Mouse (Mus musculus) yolk sac, embryonic 10.5 days (tissue): ENCODE data around the gene Cks1b.

Source experiments
- DNase-seq: peaks from one replicate; pipeline ENCODE4 v3.0.0-alpha.2; 2017; ENCODE audit warnings: low spot score

Gene Cks1b

GRCm38 (mm10) chr3:89395806-89396653 lies 22.2 kb downstream of the Cks1b start:
- DNase-seq: peak; percentile 68

- no peak for DNase-seq
These were observed 22.8 kb downstream of the Cks1b start for GRCm38 (mm10) chr3:89395419-89395805.

- peak; percentile 92 for DNase-seq
These were observed 23.3 kb downstream of the Cks1b start for GRCm38 (mm10) chr3:89394894-89395256.

DNA sequence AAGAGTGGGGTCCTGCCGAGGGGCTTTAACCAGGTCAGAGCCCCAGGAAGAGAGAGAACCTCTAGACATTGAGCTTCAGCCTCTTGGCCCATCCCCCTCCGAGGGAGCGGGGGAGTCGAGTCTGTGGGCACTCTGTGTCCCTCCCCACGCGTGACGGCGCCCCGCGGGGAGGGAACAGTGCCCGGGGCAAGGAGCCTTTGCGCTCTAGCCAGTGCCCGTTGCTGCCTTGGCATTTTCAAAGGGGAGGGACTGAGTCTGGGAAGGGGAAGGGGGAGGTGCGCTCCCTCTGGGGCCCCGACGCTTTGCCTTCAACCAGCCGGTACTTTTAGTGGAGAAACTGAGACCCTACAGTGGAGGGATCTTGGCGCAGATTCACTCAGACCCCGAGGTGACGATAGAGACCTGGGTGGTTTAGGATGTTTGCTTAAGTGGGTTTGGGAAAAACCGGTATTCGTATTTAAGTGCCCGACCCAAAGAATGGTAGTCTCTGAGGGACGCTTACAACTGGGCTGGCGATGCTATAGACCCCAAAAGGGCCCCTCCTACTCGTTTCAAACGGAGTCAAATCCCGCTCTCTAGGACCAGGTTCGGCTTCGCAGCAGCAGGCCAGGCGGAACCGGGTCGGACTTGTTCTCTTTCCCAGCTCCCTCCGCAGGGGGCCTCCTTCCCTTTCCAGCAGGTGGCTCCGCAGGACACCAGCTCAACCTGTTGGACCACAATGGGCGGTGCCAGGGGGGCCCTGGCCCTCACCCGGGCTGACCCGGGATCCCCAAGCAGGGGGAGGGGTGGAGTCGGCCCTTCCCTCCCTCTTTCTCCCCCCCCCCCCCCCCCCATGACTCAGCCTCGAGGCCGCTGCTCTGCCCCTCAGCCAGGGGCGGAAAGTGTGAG lies 23.9 kb downstream of the Cks1b start, which contains the start of gene Zbtb7b:
Zbtb7b (minus strand) TSS at position 771 of the 888 bp plus-strand sequence.
- peak; percentile 86 for DNase-seq

- DNase-seq: peak; percentile 99
These were observed 24.6 kb downstream of the Cks1b start for GRCm38 (mm10) chr3:89393605-89394004.

- DNase-seq: peak; percentile 40
These were observed 25.3 kb downstream of the Cks1b start for GRCm38 (mm10) chr3:89392871-89393311.

GRCm38 (mm10) chr3:89391663-89392511 lies 26.3 kb downstream of the Cks1b start:
- DNase-seq: peak; percentile 54

GRCm38 (mm10) chr3:89390699-89391662 lies 27.2 kb downstream of the Cks1b start:
- DNase-seq: no peak

DNA sequence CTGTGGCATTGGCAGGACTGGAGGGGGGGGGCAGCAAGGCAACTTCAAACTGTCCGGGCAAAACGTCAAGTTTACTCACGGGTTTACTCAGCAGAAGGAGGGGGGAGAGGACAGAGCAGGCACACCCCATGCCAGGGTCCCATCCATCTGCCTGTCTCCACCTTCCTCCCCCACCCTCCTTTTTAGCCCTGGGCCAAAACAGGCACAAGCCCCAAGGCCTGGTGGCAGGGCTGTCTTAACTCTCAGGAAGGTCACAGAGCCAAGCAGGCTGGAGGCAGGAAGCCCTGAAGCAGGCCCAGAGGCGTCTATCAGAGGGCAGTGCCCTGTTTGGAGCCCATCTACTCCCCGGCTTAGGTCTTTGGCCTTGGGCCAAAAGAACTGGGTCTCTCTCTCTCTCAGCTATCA lies 28.1 kb downstream of the Cks1b start:
- no peak for DNase-seq

DNA sequence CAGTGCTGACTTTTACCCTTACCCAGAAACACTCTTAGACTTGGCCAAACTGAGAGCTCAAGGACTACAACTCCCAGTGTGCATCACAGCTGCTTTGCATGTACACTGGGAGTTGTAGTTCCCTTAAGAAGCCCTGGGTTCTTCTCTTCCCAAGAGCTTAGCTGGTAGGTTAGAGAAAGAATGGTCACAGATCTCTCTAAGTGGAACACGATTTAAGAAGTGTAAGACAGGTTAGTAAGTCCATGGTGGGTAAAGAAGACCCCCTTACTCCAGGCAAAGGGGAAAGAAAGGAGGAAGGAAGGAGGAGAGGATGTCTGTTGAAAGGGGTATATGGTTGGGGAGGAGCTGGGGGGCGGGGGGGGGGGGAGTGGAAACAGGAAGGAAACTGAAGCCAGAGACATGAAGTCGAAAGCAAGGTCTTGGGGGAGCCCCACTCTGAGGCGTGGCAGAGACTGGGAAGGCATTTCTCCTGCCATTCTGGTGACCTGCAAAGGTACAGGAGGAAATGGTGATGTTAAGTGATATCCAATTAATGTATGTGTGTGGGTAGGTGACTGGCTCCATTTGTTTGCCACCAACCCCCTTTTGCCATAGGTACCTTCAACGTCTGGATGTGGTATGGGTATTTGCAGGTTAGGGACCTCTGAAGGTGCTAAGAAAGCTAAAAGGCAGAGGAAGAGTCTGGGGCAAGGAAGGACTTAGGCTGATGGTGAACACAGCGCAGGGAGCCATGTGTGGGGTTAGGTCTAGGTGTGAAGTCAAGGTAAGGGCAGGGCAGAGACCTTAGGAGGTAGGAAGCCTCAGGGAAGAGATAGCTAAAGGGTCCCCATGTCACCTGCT lies 29.1 kb downstream of the Cks1b start:
- no peak for DNase-seq

DNA sequence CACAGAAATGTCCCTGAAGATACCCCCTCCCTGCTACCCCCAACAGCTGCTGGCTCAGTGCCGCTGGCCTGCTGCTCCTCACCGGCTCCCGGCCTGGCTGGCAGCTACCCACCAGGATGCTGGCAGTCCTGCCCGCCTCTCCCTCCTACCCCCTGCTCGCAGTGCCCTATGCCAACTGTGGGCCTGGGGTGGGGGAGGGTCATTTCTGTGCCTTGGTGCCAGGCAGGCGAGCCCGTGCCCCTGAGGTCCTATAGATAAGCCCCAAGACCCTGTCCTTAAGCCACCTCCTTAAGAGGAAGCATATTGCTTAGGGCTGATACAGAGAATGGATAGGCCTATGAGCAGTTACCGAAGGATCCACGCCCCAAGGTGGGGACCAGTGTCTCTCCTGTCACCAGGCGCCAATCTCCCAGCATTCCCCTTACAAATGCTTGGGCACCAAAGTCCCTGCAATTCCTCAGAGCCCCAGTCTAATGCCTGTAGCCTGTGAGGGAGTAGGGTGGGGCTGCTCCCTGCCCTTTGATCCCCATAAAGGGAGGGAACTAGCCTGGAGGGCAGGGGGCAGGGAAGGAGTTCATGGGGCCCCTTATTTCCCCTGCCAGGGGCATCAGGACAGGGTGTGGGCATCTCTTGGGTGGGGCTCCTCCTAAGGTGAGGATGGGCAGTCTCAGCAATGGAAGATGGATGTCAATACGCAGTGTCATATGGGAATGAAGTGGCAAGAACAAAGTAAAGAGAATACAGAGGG lies 29.9 kb downstream of the Cks1b start:
- DNase-seq: no peak

- DNase-seq: no peak
These were observed 30.6 kb downstream of the Cks1b start for GRCm38 (mm10) chr3:89387632-89388031.

DNA sequence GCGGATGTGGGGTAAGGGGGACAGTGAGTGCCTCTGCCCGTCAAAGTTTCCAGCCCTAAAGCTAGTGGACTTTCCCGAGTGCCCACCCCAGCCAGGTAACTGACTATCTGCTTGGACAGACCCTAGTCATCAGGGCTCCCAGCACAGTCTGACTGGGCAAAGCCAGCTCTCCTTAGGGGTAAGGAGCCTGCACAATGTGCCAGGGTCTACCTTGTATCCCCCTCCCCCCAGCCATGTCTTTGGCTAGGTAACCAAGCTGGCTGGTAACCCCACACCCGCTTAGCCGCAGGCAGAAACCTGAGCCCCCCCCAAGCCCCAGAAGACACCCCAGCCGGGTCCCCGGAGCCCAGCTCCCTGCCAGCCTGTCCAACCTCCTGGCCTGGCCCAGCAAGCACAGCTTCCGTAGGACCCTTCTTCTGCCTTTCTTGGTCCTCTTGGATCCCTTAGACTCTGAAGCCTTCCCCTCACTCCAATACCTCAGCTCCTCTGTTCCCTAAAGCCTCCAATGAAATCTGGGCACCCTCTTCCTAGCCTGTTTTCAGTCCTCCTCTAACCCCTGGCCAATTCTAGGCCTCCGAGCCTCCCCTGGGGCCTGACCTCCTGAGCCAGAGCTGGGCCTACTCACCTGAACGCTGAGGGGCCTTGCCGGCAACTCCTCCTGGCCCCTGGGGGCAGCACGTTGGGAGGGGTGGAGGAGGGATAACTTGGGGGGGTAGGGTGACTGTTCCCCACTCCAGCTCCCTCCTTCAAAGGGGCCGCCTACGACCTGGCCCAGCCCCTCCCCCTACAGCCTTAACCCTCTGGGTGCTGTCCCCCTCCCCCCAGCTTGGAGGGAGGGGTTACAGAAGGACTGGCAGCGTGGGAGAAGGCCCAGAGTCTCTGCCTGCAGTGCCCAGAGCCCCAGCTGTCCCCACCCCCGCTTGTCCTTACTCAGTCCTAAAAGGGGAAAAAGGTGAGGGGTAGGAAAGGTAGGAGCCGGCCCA lies 31.5 kb downstream of the Cks1b start:
- no peak for DNase-seq

GRCm38 (mm10) chr3:89385451-89385850 lies 32.7 kb downstream of the Cks1b start:
- no peak for DNase-seq

GRCm38 (mm10) chr3:89384331-89385076 lies 33.7 kb downstream of the Cks1b start:
- DNase-seq: no peak

GRCm38 (mm10) chr3:89383651-89384255 lies 34.4 kb downstream of the Cks1b start:
- DNase-seq: no peak

DNA sequence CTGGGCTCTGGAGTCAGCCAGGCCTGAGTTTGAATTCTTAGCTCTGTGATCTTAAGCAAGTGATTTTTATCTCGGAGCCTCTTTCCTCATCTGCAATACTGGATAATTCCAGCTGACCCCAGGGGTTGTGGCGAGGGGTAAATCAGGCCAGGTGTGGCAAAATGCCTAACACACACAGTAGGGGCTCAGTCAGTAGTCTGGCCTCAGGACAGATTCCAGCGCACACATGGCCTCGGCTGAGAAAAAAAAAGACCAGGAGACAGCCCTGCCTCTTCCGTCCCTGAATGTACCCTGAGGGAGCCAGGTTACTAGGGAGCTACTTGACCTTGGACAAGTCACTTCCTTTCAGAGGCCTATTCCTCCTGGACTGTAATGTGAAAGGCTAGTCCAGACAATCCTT lies 35.2 kb downstream of the Cks1b start:
- DNase-seq: no peak
